Mouse (Mus musculus): ENCODE measurements at regions not wholly inside any gene's neighbourhood (a gene's known extent, or its start where the extent isn't known, plus 50 kb on each side); places are given as distances from the start of the nearest gene placed in this dataset.
A peak's percentile ranks its signal among the peaks of the same experiment; 100 is the strongest.

GRCm38 (mm10) chr5:90086491-90086890 is 137.3 kb downstream of the Cox18 start:
- TF ChIP-seq POLR2A (IDR thresholded peaks at IDR 0.05; ENCODE audit: insufficient read depth, low read depth, low read length) = no peak
- TF ChIP-seq CTCF (IDR thresholded peaks at IDR 0.05; ENCODE audit: insufficient read depth, low read depth, low read length) = no peak
- no peak overlapping the region for H3K4me3 ChIP-seq (ENCODE audit: insufficient read depth, low read depth, low read length)
- H3K4me1 ChIP-seq (ENCODE audit: control insufficient read depth, insufficient read depth, low read length) = no peaks in the 10 kb centered on the region
- 65% methylated on average over 6 of the region's 6 CpGs for WGBS
- H3K27ac ChIP-seq (ENCODE audit: insufficient read depth, low read depth, low read length) = no peak overlapping the region

DNA sequence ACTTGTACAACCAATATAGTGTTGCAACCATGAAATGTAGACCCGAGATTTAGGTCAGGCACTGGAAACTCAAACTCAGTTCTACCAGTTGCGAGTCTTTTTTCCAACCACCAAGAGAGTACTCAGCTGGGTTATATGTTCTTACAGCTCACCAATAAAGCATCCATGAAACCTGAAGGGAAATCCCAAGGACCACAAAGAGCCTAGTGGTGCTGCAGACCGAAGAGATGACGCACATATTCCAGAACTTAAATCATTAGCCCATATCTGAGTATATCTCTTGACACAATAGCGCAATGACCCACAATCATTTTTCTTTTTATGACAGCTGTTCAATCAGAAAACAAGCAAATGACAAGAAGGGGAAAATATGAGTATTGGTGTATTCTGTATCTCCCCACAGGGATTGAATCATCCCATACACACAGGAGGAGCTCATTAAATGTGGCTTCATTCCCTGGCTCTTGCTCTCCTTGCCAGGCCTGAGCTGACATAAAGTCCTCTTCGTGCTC is 146.7 kb downstream of the Cox18 start:
- WGBS = 95% methylated on average over 6 of the region's 6 CpGs
- no peak for TF ChIP-seq CTCF (IDR thresholded peaks at IDR 0.05; ENCODE audit: insufficient read depth, low read depth, low read length)
- no peak for TF ChIP-seq POLR2A (IDR thresholded peaks at IDR 0.05; ENCODE audit: insufficient read depth, low read depth, low read length)
- Histone ChIP-seq H3K4me1 (ENCODE audit: control insufficient read depth, insufficient read depth, low read length) (no peaks in the 10 kb centered on the region), H3K27ac (ENCODE audit: insufficient read depth, low read depth, low read length) (no peak overlapping the region), H3K4me3 (ENCODE audit: insufficient read depth, low read depth, low read length) (no peak overlapping the region)

- no peaks in the 10 kb centered on the region for H3K4me1 ChIP-seq (ENCODE audit: control insufficient read depth, insufficient read depth, low read length)
- TF ChIP-seq POLR2A (IDR thresholded peaks at IDR 0.05; ENCODE audit: insufficient read depth, low read depth, low read length) = no peak
- no peak for TF ChIP-seq CTCF (IDR thresholded peaks at IDR 0.05; ENCODE audit: insufficient read depth, low read depth, low read length)
- H3K4me3 ChIP-seq (ENCODE audit: insufficient read depth, low read depth, low read length) = no peak overlapping the region
- H3K27ac ChIP-seq (ENCODE audit: insufficient read depth, low read depth, low read length) = no peak overlapping the region
- 95% methylated on average over 11 of the region's 11 CpGs for WGBS
These were observed 148.0 kb downstream of the Cox18 start for GRCm38 (mm10) chr5:90075629-90076349.

- TF ChIP-seq POLR2A (IDR thresholded peaks at IDR 0.05; ENCODE audit: insufficient read depth, low read depth, low read length) (no peak), CTCF (IDR thresholded peaks at IDR 0.05; ENCODE audit: insufficient read depth, low read depth, low read length) (no peak)
- WGBS = 94% methylated on average over 2 of the region's 2 CpGs
- Histone ChIP-seq H3K27ac (ENCODE audit: insufficient read depth, low read depth, low read length) (no peak overlapping the region), H3K4me1 (ENCODE audit: control insufficient read depth, insufficient read depth, low read length) (peaks cover 2% of the 10 kb centered on the region; the same call in 1 of the 2 replicates), H3K4me3 (ENCODE audit: insufficient read depth, low read depth, low read length) (no peak overlapping the region)
These were observed 152.0 kb downstream of the Cox18 start for GRCm38 (mm10) chr5:90071806-90072205.

DNA sequence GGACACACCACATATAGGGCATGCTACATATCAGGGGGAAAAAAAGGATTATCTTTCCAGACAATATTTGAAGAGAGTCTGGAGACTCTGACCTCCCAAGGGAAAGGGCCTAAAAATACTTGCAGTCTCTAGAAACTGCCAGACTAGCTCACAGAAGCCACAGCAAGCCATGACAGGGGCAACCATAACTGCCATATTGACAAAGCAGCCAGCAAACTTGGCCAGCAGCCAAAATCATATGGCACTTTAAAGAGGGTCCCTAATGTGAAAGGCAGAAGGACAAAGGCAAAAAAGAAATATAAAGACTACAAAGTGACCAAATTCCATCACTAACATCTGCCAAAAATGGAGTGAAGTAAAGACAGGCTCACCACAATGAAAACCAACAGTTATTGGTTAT is 155.2 kb downstream of the Cox18 start:
- no peak for TF ChIP-seq POLR2A (IDR thresholded peaks at IDR 0.05; ENCODE audit: insufficient read depth, low read depth, low read length)
- TF ChIP-seq CTCF (IDR thresholded peaks at IDR 0.05; ENCODE audit: insufficient read depth, low read depth, low read length) = no peak
- Histone ChIP-seq H3K27ac (ENCODE audit: insufficient read depth, low read depth, low read length) (no peak overlapping the region), H3K4me3 (ENCODE audit: insufficient read depth, low read depth, low read length) (no peak overlapping the region)

GRCm38 (mm10) chr5:90067817-90068216 is 156.0 kb downstream of the Cox18 start:
- WGBS = 62% methylated on average over 7 of the region's 7 CpGs

More for the DNA sequence above, 155.2 kb downstream of the Cox18 start:
- peaks cover 7% of the 10 kb centered on the region for H3K4me1 ChIP-seq (ENCODE audit: control insufficient read depth, insufficient read depth, low read length)

GRCm38 (mm10) chr5:90065884-90066615 is 157.8 kb downstream of the Cox18 start:
- 13% methylated on average over 6 of the region's 6 CpGs for WGBS
- peaks cover 7% of the 10 kb centered on the region for H3K4me1 ChIP-seq (ENCODE audit: control insufficient read depth, insufficient read depth, low read length)
- TF ChIP-seq POLR2A (IDR thresholded peaks at IDR 0.05; ENCODE audit: insufficient read depth, low read depth, low read length) (no peak), CTCF (IDR thresholded peaks at IDR 0.05; ENCODE audit: insufficient read depth, low read depth, low read length) (no peak)
- no peak overlapping the region for H3K4me3 ChIP-seq (ENCODE audit: insufficient read depth, low read depth, low read length)
- H3K27ac ChIP-seq (ENCODE audit: insufficient read depth, low read depth, low read length) = peak overlapping the region; percentile 35; the same call in 1 of the 2 replicates

More at GRCm38 (mm10) chr5:90067817-90068216, 156.0 kb downstream of the Cox18 start:
- no peak for TF ChIP-seq POLR2A (IDR thresholded peaks at IDR 0.05; ENCODE audit: insufficient read depth, low read depth, low read length)
- TF ChIP-seq CTCF (IDR thresholded peaks at IDR 0.05; ENCODE audit: insufficient read depth, low read depth, low read length) = no peak
- peaks cover 7% of the 10 kb centered on the region for H3K4me1 ChIP-seq (ENCODE audit: control insufficient read depth, insufficient read depth, low read length)
- H3K4me3 ChIP-seq (ENCODE audit: insufficient read depth, low read depth, low read length) = no peak overlapping the region
- H3K27ac ChIP-seq (ENCODE audit: insufficient read depth, low read depth, low read length) = no peak overlapping the region

DNA sequence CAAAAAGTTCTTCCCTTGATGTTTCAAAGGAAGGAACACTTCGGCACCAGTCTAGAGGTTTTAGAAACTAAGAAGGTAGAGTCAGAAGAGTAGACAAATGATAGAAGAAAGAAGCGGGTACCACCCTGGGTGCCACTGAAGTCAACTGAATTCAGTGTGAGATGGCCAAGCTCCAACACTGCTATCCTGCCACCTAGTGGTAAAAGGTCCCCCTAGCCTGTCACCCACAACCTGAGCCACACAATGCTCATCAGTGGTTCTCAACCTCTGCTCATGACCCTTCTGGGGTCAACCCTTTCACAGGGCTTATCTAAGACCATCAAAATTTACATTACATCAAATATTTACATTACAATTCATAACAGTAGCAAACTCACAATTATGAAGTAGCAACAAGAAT is 168.1 kb downstream of the Cox18 start:
- Histone ChIP-seq H3K4me1 (ENCODE audit: control insufficient read depth, insufficient read depth, low read length) (no peaks in the 10 kb centered on the region), H3K27ac (ENCODE audit: insufficient read depth, low read depth, low read length) (no peak overlapping the region), H3K4me3 (ENCODE audit: insufficient read depth, low read depth, low read length) (no peak overlapping the region)
- 76% methylated on average over 2 of the region's 2 CpGs for WGBS
- no peak for TF ChIP-seq CTCF (IDR thresholded peaks at IDR 0.05; ENCODE audit: insufficient read depth, low read depth, low read length)
- no peak for TF ChIP-seq POLR2A (IDR thresholded peaks at IDR 0.05; ENCODE audit: insufficient read depth, low read depth, low read length)

DNA sequence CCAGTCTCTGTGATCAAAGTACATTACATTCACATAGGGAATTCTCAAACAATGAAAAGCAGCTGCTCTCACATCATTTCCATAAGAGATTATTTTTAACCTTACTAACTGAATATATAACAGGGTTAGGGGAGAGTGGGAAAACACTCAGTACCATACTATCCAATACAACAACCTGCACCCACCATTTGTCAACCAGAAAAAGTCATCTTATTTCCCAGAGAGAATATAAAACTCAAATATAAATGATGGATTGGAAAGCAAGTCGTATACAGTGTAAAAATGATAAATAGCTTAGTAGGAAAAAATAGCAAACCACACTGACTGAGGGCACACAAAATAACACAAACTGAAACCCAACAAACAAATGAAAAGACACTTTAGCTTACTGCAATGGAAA is 169.4 kb upstream of the Adamts3 start:
- Histone ChIP-seq H3K4me1 (ENCODE audit: control insufficient read depth, insufficient read depth, low read length) (no peaks in the 10 kb centered on the region), H3K27ac (ENCODE audit: insufficient read depth, low read depth, low read length) (no peak overlapping the region), H3K4me3 (ENCODE audit: insufficient read depth, low read depth, low read length) (no peak overlapping the region)
- WGBS = 94% methylated on average over 1 of the region's 1 CpGs
- TF ChIP-seq POLR2A (IDR thresholded peaks at IDR 0.05; ENCODE audit: insufficient read depth, low read depth, low read length) = no peak
- TF ChIP-seq CTCF (IDR thresholded peaks at IDR 0.05; ENCODE audit: insufficient read depth, low read depth, low read length) = no peak
